Mouse (Mus musculus) limb, embryonic 11.5 days (tissue): ENCODE data around the gene Mbd3. TPM values are rescaled to one million over a fixed set of nuclear protein-coding genes. Genes with fewer than 3 reads are reported as not detected.
A peak's percentile ranks its signal among the peaks of the same experiment; 100 is the strongest.

Experiments used
- ATAC-seq: fragments of 200-750 bp; cut with Nextera tagmentation; 2 replicates; pipeline ENCODE4 v1.8.0; 2017; ENCODE audit warnings: low read depth; ENCODE audit not compliant: insufficient number of reproducible peaks, low FRiP score, low TSS enrichment
- DNase-seq: peaks from one replicate; pipeline ENCODE4 v3.0.0-alpha.2; 2015; ENCODE audit warnings: low spot score
- H3K27ac ChIP-seq: fragments of 300-500 bp; sonication (generic); replicated peaks from 2 replicates; pipeline ENCODE4 v1.5.1; 2014; ENCODE audit warnings: low read depth, mild to moderate bottlenecking, low read length
- H3K27me3 ChIP-seq: fragments of 300-500 bp; sonication (generic); 2 replicates; pipeline ENCODE4 v1.6.1; 2014; ENCODE audit warnings: mild to moderate bottlenecking, low read length, mixed read lengths; ENCODE audit not compliant: control insufficient read depth, insufficient read depth
- H3K36me3 ChIP-seq: fragments of 300-500 bp; sonication (generic); 2 replicates; pipeline ENCODE4 v1.6.1; 2014; ENCODE audit warnings: mild to moderate bottlenecking, low read length, moderate library complexity, mixed read lengths; ENCODE audit not compliant: control insufficient read depth, insufficient read depth
- H3K4me1 ChIP-seq: fragments of 300-500 bp; sonication (generic); 2 replicates; pipeline ENCODE4 v1.6.1; 2014; ENCODE audit warnings: low read length, mixed read lengths; ENCODE audit not compliant: control insufficient read depth, insufficient read depth
- H3K4me2 ChIP-seq: fragments of 300-500 bp; sonication (generic); 2 replicates; pipeline ENCODE4 v1.6.1; 2014; ENCODE audit warnings: low read depth, mild to moderate bottlenecking, moderate library complexity; ENCODE audit not compliant: severe bottlenecking
- H3K4me3 ChIP-seq: fragments of 300-500 bp; sonication (generic); 2 replicates; pipeline ENCODE4 v1.5.1; 2014; ENCODE audit warnings: low read depth, low read length
- H3K9ac ChIP-seq: fragments of 300-500 bp; sonication (generic); 2 replicates; pipeline ENCODE4 v1.6.1; 2014; ENCODE audit warnings: mild to moderate bottlenecking, low read length
- H3K9me3 ChIP-seq: fragments of 300-500 bp; sonication (generic); 2 replicates; pipeline ENCODE4 v1.6.1; 2016; ENCODE audit warnings: low read length; ENCODE audit not compliant: control insufficient read depth
- WGBS: fragments of 180-500 bp; shearing (Covaris S2); extraction: QIAGEN DNeasy Blood & Tissue Kit; methylation state at CpG from one replicate; pipeline ENCODE4 v1.1.7; 2014; 5-methylcytosine and 5-hydroxymethylcytosine counted together
- polyA plus RNA-seq: library from polyadenylated mRNA; unstranded; fragments of >200 nt; fragmentation: Nextera tagmentation; extraction: Ambion mirVana; gene quantifications from 2 replicates; pipeline ENCODE4 v1.2.1, GENCODE M21; 2014

The Mbd3 gene
- polyA plus RNA-seq, 1 experiment from 2014 or later = 337 TPM

DNA sequence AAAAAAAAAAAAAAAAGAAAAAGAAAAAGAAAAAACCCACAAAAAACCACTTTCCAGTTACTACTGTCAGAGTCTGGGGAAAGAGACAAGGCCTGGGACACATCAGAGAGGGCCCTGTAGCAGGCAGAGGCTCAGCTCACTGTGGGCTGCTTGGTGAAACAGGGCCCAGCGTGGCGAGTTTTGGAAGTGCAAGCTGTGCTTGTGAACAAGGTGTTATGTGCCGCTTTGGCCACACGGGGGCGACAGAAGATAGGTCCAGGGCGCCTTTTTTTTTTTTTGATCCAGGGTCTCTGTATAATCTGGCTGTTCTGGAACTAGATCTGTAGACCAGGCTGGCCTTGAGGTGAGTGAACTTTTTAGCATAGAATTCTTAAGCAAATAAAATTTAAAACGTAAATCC, 23.2 kb downstream of the Mbd3 start:
- Histone ChIP-seq H3K36me3 (peaks cover 6% of the 10 kb centered on the region; the same call in 1 of the 2 replicates), H3K4me3 (no peak overlapping the region), H3K27ac (no peak overlapping the region), H3K27me3 (no peaks in the 10 kb centered on the region), H3K4me2 (no peak overlapping the region), H3K9me3 (no peaks in the 10 kb centered on the region), H3K4me1 (peaks cover 5% of the 10 kb centered on the region; the same call in 1 of the 2 replicates), H3K9ac (no peak overlapping the region)
- peak; percentile 99 for DNase-seq
- no peak for ATAC-seq
- WGBS = 2% methylated on average over 7 of the region's 7 CpGs

DNA sequence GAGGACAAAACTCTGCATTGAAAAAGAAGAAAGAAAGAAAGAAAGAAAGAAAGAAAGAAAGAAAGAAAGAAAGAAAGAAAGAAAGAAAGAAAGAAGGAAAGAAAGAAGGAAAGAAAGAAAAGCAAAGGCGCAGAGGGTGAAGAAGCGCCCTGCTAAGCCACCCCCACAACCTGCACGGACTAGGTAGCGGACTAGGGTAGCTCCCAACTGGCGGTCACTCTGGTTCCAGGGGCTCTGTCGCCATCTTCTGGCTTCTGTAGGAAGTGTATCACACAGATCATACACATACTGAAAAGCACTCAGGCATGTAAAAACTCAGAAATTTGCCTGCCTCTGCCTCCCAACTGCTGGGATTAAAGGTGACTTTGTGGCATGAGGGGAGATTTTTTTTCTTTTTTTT, 25.3 kb downstream of the Mbd3 start:
- WGBS = 18% methylated on average over 6 of the region's 6 CpGs
- Histone ChIP-seq H3K4me1 (peaks cover 5% of the 10 kb centered on the region; the same call in 1 of the 2 replicates), H3K4me3 (no peak overlapping the region), H3K4me2 (no peak overlapping the region), H3K9me3 (no peaks in the 10 kb centered on the region), H3K9ac (no peak overlapping the region), H3K36me3 (no peaks in the 10 kb centered on the region), H3K27ac (no peak overlapping the region), H3K27me3 (no peaks in the 10 kb centered on the region)
- DNase-seq = peak; percentile 80
- no peak for ATAC-seq

DNA sequence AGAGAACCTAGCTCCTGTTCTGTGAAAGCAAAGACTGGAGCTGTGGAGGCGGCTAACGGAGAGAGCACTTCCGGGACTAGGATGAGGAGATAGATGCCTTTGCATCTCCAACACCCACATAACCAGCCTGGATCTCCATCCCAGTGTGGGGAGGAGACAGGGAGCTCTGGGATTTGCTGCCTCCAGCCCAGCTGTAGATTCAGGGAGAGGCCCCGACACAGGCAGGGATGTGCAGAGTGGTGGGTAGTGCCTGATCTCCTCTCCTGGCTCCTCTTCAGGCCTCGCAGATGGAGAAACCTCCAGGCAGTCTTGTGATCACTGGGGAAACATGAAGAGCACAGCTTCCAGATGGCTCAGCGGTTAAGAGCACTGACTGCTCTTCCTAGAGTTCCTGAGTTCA, 26.6 kb downstream of the Mbd3 start:
- no peaks in the 10 kb centered on the region for H3K9me3 ChIP-seq

DNA sequence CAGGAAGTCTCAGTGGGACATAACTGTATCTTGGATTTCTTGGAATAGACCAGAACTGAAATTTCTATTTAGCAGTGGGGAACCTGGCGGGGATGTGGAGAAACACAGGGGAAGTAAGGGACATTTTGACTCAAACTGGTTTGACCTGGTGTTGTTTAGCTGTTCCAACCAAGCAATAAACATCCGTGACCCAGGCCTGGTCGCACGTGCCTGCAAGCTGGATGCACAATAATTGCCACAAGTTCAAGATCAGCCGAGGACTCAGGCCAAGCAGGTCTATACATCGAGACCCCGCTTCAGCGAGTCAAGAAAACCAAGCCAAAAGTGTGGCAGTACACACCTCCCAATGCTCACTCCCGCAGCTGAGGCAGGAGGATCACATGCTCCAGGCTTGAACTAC, 27.4 kb downstream of the Mbd3 start:
- ATAC-seq = no peak
- Histone ChIP-seq H3K9me3 (no peaks in the 10 kb centered on the region), H3K4me1 (peaks cover 5% of the 10 kb centered on the region; the same call in 1 of the 2 replicates), H3K27me3 (no peaks in the 10 kb centered on the region), H3K9ac (no peak overlapping the region), H3K4me3 (no peak overlapping the region; the same call in 1 of the 2 replicates), H3K36me3 (no peaks in the 10 kb centered on the region), H3K4me2 (peak overlapping the region; percentile 11; the same call in 1 of the 2 replicates), H3K27ac (no peak overlapping the region)
- no peak for DNase-seq
- 56% methylated on average over 9 of the region's 9 CpGs for WGBS

More for the DNA sequence above, 26.6 kb downstream of the Mbd3 start:
- H3K27me3 ChIP-seq = no peaks in the 10 kb centered on the region
- H3K27ac ChIP-seq = no peak overlapping the region
- no peak for ATAC-seq
- H3K4me2 ChIP-seq = no peak overlapping the region
- DNase-seq = no peak
- H3K4me3 ChIP-seq = no peak overlapping the region
- H3K4me1 ChIP-seq = peaks cover 5% of the 10 kb centered on the region; the same call in 1 of the 2 replicates
- 87% methylated on average over 6 of the region's 6 CpGs for WGBS
- H3K36me3 ChIP-seq = no peaks in the 10 kb centered on the region
- no peak overlapping the region for H3K9ac ChIP-seq

- no peak overlapping the region for H3K9ac ChIP-seq
- no peak overlapping the region for H3K27ac ChIP-seq
- 2% methylated on average over 12 of the region's 12 CpGs for WGBS
Measured at GRCm38 (mm10) chr10:80371411-80371966, 27.9 kb downstream of the Mbd3 start.

DNA sequence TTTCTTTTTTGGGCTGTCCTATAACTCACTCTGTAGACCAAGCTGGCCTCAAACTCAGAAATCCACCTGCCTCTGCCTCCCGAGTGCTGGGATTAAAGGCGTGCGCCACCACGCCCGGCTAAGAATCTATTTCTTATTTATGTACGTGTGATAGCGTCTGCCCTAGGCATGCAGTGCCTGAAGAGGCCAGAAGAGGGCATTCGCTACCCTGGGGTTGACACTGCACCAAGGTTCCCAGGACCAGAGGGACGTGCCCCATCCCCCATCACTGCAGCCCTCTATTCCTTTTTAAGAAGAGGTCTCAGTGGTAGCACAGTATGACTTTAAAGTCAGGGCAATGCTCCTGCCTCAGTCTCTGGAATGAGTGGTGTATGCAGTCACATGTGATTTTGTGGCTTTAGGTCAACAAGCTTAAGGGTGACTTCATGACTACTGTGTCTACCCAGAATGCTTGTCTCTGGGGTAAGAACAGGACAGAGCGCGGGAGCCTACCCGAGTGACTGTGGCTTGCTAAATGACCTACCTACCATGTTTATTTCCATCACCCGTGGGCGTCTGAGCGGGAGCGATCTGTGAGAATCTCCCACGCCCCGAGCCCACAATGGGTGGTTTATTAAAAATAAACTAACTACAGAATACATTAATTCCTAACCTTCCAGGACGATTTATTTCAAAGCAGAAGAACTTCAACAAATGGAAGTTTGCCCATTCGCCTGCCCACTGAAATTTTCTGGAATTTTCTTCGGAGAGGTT, 29.2 kb downstream of the Mbd3 start:
- Histone ChIP-seq H3K27me3 (no peaks in the 10 kb centered on the region), H3K9ac (no peak overlapping the region), H3K9me3 (no peaks in the 10 kb centered on the region), H3K27ac (no peak overlapping the region), H3K4me1 (peaks cover 5% of the 10 kb centered on the region; the same call in 1 of the 2 replicates), H3K36me3 (no peaks in the 10 kb centered on the region), H3K4me3 (no peak overlapping the region), H3K4me2 (no peak overlapping the region)
- ATAC-seq = no peak
- WGBS = 84% methylated on average over 21 of the region's 21 CpGs
- no peak for DNase-seq

More at GRCm38 (mm10) chr10:80371411-80371966, 27.9 kb downstream of the Mbd3 start:
- H3K4me3 ChIP-seq = peak overlapping the region; percentile 26
- peak; percentile 80 for DNase-seq
- ATAC-seq = peak; percentile 82
- peak overlapping the region; percentile 11; the same call in 1 of the 2 replicates for H3K4me2 ChIP-seq
- no peaks in the 10 kb centered on the region for H3K9me3 ChIP-seq
- no peaks in the 10 kb centered on the region for H3K27me3 ChIP-seq
- no peaks in the 10 kb centered on the region for H3K36me3 ChIP-seq
- peaks cover 5% of the 10 kb centered on the region; the same call in 1 of the 2 replicates for H3K4me1 ChIP-seq

DNA sequence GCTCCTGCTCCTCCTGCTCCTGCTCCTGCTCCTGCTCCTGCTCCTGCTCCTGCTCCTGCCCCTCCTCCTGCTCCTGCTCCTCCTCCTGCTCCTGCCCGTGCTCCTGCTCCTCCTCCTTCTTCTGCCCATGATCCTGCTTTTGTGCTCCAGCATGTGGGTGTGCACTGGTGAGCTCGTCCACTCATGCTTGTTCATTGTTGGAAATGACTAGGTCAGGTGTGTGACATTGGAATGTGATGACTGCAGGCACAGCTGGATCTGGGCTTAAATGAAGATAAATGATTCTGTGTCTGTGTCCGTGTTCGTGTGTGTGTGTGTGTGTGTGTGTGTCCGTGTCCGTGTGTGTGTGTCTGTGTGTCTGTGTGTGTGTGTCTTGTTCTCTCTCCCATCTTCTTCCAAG, 31.0 kb downstream of the Mbd3 start:
- 88% methylated on average over 6 of the region's 6 CpGs for WGBS

DNA sequence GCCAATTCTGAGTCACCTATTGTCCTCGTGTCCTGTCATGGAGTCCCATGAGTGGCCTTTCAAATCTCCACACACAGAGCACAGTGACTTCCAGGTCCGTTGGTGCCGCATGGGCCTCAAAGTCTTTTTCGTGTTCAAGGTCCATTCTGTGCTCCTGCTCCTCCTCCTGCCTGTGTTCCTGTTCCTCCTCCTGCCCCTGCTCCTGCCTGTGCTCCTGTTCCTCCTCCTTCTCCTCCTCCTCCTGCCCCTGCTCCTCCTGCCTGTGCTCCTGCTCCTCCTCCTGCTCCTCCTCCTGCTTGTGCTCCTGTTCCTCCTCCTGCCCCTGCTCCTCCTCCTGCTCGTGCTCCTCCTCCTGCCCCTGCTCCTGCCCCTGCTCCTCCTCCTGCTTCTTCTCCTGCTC, 31.4 kb downstream of the Mbd3 start:
- Histone ChIP-seq H3K9me3 (no peaks in the 10 kb centered on the region), H3K4me2 (no peak overlapping the region), H3K27me3 (0 out of 2 replicates have a peak, but pooled peaks cover 3% of the 10 kb centered on the region), H3K4me3 (no peak overlapping the region), H3K27ac (no peak overlapping the region), H3K9ac (no peak overlapping the region), H3K4me1 (peaks cover 5% of the 10 kb centered on the region; the same call in 1 of the 2 replicates), H3K36me3 (no peaks in the 10 kb centered on the region)
- 66% methylated on average over 5 of the region's 5 CpGs for WGBS
- no peak for ATAC-seq
- DNase-seq = no peak

More for the DNA sequence above, 31.0 kb downstream of the Mbd3 start:
- no peak for ATAC-seq
- no peak for DNase-seq
- Histone ChIP-seq H3K27ac (no peak overlapping the region), H3K9ac (no peak overlapping the region), H3K9me3 (no peaks in the 10 kb centered on the region), H3K4me1 (peaks cover 5% of the 10 kb centered on the region; the same call in 1 of the 2 replicates), H3K4me2 (no peak overlapping the region), H3K27me3 (0 out of 2 replicates have a peak, but pooled peaks cover 3% of the 10 kb centered on the region), H3K36me3 (no peaks in the 10 kb centered on the region), H3K4me3 (no peak overlapping the region)
